Comparison of ENCODE assay signal across 25 mouse cellular contexts in genomic region chr10:59862816-59863440, GRCm38 (mm10). TPM values are rescaled to one million over a fixed set of nuclear protein-coding genes. Genes with fewer than 3 reads are reported as not detected.
DNase-seq lines count a peak whose midpoint lies in the region; ATAC-seq and TF ChIP-seq lines count a peak whose summit lies in the region.
"Had no signal": no experiment of that assay in that cellular context is flagged by ENCODE, and none has a peak within 500 bp of the region (broad histone marks: within the 10 kb centered on the region; RNA-seq: fewer than 3 reads in every experiment).

No protein-coding gene starts in this region.

- no peak for TF ChIP-seq POLR2A in kidney, adult 2 months (IDR thresholded peaks at IDR 0.05; ENCODE audit: low read depth, low read length)

- TF ChIP-seq CTCF in kidney, adult 2 months (conservative IDR thresholded peaks at IDR 0.05; ENCODE audit: insufficient read depth, insufficient read length, low read depth, low read length), result no peak

- no peak overlapping the region for H3K27ac ChIP-seq in kidney, embryonic 14.5 days (ENCODE audit: low read depth, low read length)
- H3K27ac ChIP-seq in kidney, adult 2 months (ENCODE audit: insufficient read depth, low read depth, low read length), result no peak overlapping the region
- no peak overlapping the region for H3K27ac ChIP-seq in midbrain, embryonic 13.5 days
- H3K27ac ChIP-seq in midbrain, embryonic 14.5 days (replicated peaks; ENCODE audit: low read depth, low read length), result no peak overlapping the region
- H3K27ac ChIP-seq: hindbrain, postnatal 0 days; liver, embryonic 15.5 days had no signal

- H3K36me3 ChIP-seq in kidney, embryonic 14.5 days (ENCODE audit: control insufficient read depth, insufficient read depth, low read length), result no peaks in the 10 kb centered on the region
- no peaks in the 10 kb centered on the region for H3K36me3 ChIP-seq in kidney, adult 2 months (ENCODE audit: control insufficient read depth, insufficient read depth, low read length)
- no peaks in the 10 kb centered on the region for H3K36me3 ChIP-seq in midbrain, embryonic 13.5 days
- H3K36me3 ChIP-seq in midbrain, embryonic 14.5 days (ENCODE audit: control insufficient read depth, insufficient read depth, low read length), result no peaks in the 10 kb centered on the region
- H3K36me3 ChIP-seq: forebrain, embryonic 15.5 days; neural tube, embryonic 15.5 days had no signal

- H3K4me1 ChIP-seq in kidney, embryonic 14.5 days (ENCODE audit: control insufficient read depth, insufficient read depth, low read length), result peaks cover 23% of the 10 kb centered on the region
- no peaks in the 10 kb centered on the region for H3K4me1 ChIP-seq in kidney, adult 2 months (ENCODE audit: control insufficient read depth, insufficient read depth, low read length)
- H3K4me1 ChIP-seq in midbrain, embryonic 13.5 days (replicated peaks), result peaks cover 18% of the 10 kb centered on the region
- no peaks in the 10 kb centered on the region for H3K4me1 ChIP-seq in midbrain, embryonic 14.5 days (ENCODE audit: control insufficient read depth, insufficient read depth, low read length)

- 68% methylated on average over 6 of the region's 6 CpGs for WGBS in kidney, embryonic 14.5 days
- WGBS in kidney, adult 2 months, result 81% methylated on average over 6 of the region's 6 CpGs
- WGBS in midbrain, embryonic 13.5 days, result 94% methylated on average over 6 of the region's 6 CpGs
- 87% methylated on average over 6 of the region's 6 CpGs for WGBS in midbrain, embryonic 14.5 days

- H3K27me3 ChIP-seq in kidney, embryonic 14.5 days (ENCODE audit: control insufficient read depth, insufficient read depth, low read length), result no peaks in the 10 kb centered on the region
- no peaks in the 10 kb centered on the region for H3K27me3 ChIP-seq in kidney, adult 2 months (replicated peaks; ENCODE audit: control insufficient read depth, insufficient read depth, low read length)
- no peaks in the 10 kb centered on the region for H3K27me3 ChIP-seq in midbrain, embryonic 13.5 days
- H3K27me3 ChIP-seq in midbrain, embryonic 14.5 days (ENCODE audit: control insufficient read depth, insufficient read depth, low read length), result no peaks in the 10 kb centered on the region
- H3K27me3 ChIP-seq: forebrain, embryonic 15.5 days; liver, embryonic 15.5 days; neural tube, embryonic 15.5 days had no signal

- H3K9me3 ChIP-seq in kidney, embryonic 14.5 days (ENCODE audit: control insufficient read depth, low read length), result no peaks in the 10 kb centered on the region
- no peaks in the 10 kb centered on the region for H3K9me3 ChIP-seq in midbrain, embryonic 13.5 days
- no peaks in the 10 kb centered on the region for H3K9me3 ChIP-seq in midbrain, embryonic 14.5 days (ENCODE audit: control insufficient read depth, low read length)
- H3K9me3 ChIP-seq: forebrain, embryonic 15.5 days; liver, embryonic 15.5 days; neural tube, embryonic 15.5 days had no signal

- no peak overlapping the region for H3K4me3 ChIP-seq in kidney, embryonic 14.5 days (ENCODE audit: low read length)
- H3K4me3 ChIP-seq in kidney, adult 2 months (ENCODE audit: insufficient read depth, low read depth, low read length), result no peak overlapping the region
- H3K4me3 ChIP-seq in midbrain, embryonic 13.5 days (replicated peaks), result no peak overlapping the region
- H3K4me3 ChIP-seq in midbrain, embryonic 14.5 days (replicated peaks; ENCODE audit: low read depth, low read length), result no peak overlapping the region
- H3K4me3 ChIP-seq: forebrain, embryonic 15.5 days; liver, embryonic 15.5 days; neural tube, embryonic 15.5 days had no signal

- DNase-seq in adrenal gland, postnatal 36 days, result peak; percentile 25 to 29
- no peak for DNase-seq in adrenal gland, adult 18-20 months (ENCODE audit: low spot score in 2 of 2)
- DNase-seq in kidney, adult 2 months, result no peak
- no peak for DNase-seq in midbrain, embryonic 14.5 days
- no peak for DNase-seq in ovary, postnatal 10 days (ENCODE audit: low spot score)
- DNase-seq: cerebellum, adult 11 months; cerebellum, adult 9-10 months; cerebellum, postnatal 36 days; gastrocnemius, postnatal 10 days; heart, postnatal 14 days; kidney, adult 9 months; kidney, postnatal 25 days; layer of hippocampus, postnatal 36 days; lung, postnatal 14 days; right cerebral cortex, adult 18-20 months; spleen, adult 18-20 months; thymus, postnatal 25 days had no signal

- no peak overlapping the region for H3K4me2 ChIP-seq in kidney, embryonic 14.5 days (replicated peaks; ENCODE audit: low read depth, low read length)
- H3K4me2 ChIP-seq in midbrain, embryonic 13.5 days (replicated peaks), result no peak overlapping the region
- H3K4me2 ChIP-seq in midbrain, embryonic 14.5 days (ENCODE audit: low read length), result no peak overlapping the region
- H3K4me2 ChIP-seq: forebrain, embryonic 15.5 days; liver, embryonic 15.5 days; lung, embryonic 14.5 days; neural tube, embryonic 15.5 days had no signal

- H3K9ac ChIP-seq in kidney, embryonic 14.5 days (ENCODE audit: low read depth, low read length), result 0 out of 2 replicates have a peak overlapping the region, but pooled peaks have one; percentile 28
- 0 out of 2 replicates have a peak overlapping the region, but pooled peaks have one; percentile 36 for H3K9ac ChIP-seq in midbrain, embryonic 13.5 days (replicated peaks)
- no peak overlapping the region for H3K9ac ChIP-seq in midbrain, embryonic 14.5 days (replicated peaks; ENCODE audit: low read length)
- H3K9ac ChIP-seq: forebrain, embryonic 15.5 days; liver, embryonic 15.5 days; lung, embryonic 14.5 days; neural tube, embryonic 15.5 days had no signal

- ATAC-seq in kidney, embryonic 14.5 days (ENCODE audit: low FRiP score, low TSS enrichment), result no peak
- no peak for ATAC-seq in midbrain, embryonic 13.5 days
- ATAC-seq in midbrain, embryonic 14.5 days (ENCODE audit: low FRiP score, low TSS enrichment), result no peak
- ATAC-seq: forebrain, embryonic 15.5 days; hindbrain, postnatal 0 days; intestine, embryonic 16.5 days had no signal

RNA-seq across cellular contexts. Expression of gene Dnajb12, which starts 16.4 kb away (rescaled TPM):
- total RNA-seq in adrenal gland, postnatal 36 days (2021), result 10 to 100 TPM; 51.3 to 62.5 TPM
- 10 to 100 TPM; 43.8 to 55.0 TPM for total RNA-seq in adrenal gland, adult 18-20 months (2021)
- 24.6 and 36.0 TPM in 2 replicates for polyA plus RNA-seq in kidney, embryonic 14.5 days (2014; fragmentation: Nextera tagmentation; extraction: Ambion mirVana)
- polyA plus RNA-seq in kidney, adult 2 months (2012; rRNA removed), result 85.8 and 87.3 TPM in 2 replicates
- 18.3 and 18.6 TPM in 2 replicates for polyA plus RNA-seq in midbrain, embryonic 13.5 days (2015; fragmentation: Nextera tagmentation; extraction: Ambion mirVana)
- polyA plus RNA-seq in midbrain, embryonic 14.5 days (2014; fragmentation: Nextera tagmentation; extraction: Ambion mirVana), result 15.9 and 20.5 TPM in 2 replicates

Comparison
In these comparisons a context has a peak if more than half of its experiments do, and no peak if none do; other contexts are left out.
1. DNase-seq: peak in adrenal gland, postnatal 36 days (2 of 2); none in adrenal gland, adult 18-20 months (0 of 2), kidney, adult 2 months (single experiment), midbrain, embryonic 14.5 days (single experiment) and ovary, postnatal 10 days (single experiment).